Mouse (Mus musculus): ENCODE data around the gene Gm17482.

Gene Gm17482

DNA sequence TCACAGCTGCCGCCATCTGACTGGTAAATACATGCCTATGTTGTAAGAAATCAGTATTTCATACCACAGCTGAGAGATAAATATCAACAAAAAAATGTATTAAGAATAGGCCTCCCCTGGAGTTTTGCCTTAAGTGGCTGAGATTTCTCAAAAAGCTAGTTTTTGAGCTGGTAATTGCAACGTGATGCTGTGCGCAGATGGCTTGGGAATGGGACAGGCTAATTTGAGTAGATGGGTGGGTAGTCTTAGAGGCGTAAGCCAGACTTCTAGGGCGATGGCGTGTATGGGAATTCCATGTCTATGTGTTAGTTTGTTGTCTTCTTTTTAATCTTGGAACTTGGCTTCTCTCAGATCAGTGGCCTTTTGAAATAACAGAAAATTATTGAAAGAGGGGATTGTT is 64.7 kb downstream of the Gm17482 start:
- DNase-seq (ENCODE audit: low read depth) = no peak

DNA sequence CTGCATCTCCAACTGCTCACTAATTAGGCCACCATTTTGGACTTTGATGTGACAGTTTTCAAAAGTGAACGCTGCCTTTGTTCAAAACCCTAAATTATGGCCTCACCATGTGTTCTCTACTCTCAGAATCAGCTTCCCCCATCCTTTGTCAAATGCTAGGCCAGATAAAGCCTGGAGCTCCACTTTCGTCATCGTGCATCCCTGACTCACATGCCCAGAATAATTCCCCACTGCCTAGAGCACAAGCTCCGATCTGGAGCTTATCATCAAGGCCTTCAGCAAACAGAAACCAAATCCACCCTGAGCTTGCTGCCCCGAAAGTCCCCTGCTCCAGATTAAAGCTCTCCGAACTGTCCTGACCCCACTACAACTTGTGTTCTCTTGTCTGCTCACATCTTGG is 65.5 kb downstream of the Gm17482 start:
- peak; percentile 70 for DNase-seq (ENCODE audit: low read depth)

DNA sequence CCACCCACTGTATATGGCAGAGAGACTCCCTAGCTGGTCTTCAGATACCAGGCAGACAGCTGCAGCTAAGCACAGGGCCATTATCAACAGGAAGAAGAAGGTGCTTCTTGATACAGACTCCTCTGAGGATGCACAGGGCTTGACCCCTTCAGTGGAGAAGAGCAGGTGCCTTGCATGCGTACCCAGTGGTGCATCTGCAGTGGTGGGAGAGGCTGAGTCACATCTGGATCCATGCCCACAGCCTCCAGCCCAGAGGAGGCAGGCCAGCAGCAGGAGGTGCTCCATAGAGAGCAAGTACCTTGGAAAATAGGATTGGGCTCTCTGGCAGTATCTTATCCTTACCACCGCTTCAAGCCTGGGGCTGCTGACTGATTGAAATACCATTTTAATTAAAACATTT is 66.7 kb downstream of the Gm17482 start:
- peak; percentile 73 for DNase-seq (ENCODE audit: low read depth)

DNA sequence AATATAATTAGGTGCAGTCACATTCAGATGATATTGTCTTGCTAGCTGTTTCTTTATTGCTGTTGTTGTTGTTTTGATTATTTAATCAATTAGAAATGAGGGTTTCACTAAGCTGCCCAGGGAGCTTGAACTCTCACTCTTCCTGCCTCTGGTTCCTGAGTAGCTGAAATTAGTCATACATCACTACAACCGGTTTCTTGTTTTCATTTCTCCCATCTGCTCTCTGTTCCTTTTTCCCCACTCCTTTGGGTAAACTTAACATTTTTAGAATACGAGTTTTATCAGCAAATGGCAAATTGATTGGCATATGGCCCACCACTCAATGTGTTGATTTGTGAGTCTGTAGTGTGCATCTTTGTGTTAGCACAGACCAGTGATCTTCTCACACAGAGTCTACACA is 80.0 kb downstream of the Gm17482 start:
- peak; percentile 10 for DNase-seq (ENCODE audit: low read depth)
